Comparison of ENCODE assay signal across 8 mouse cellular contexts in the genomic region with DNA sequence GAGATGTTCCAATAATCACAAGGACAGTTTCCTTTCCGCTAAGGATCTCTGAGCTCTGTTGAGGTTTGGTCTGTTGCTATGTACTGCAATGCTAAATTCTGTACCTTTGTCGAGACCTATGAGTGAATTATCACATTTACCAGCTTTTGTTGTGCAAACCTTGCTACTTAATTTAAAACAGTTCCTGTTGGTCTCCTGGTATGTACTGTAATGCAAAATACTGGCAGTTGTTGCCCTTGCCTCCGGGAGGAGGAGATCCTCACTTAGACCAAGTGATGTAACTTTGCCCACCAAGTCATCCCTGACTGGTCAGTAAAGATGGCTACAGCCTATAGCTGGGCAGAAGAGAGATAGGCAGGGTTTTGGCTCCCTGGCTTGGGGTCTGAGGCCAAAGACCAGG. TPM values are rescaled to one million over a fixed set of nuclear protein-coding genes. Genes with fewer than 3 reads are reported as not detected.
DNase-seq lines count a peak whose midpoint lies in the region; ATAC-seq and TF ChIP-seq lines count a peak whose summit lies in the region.

A gene (plus strand): TSS at position 337 of the 400 bp plus-strand sequence.

- no peak for DNase-seq in lung, adult 2 months
- DNase-seq in lung, adult 18-20 months: no peak
- no peak for DNase-seq in heart, embryonic 10.5 days (ENCODE audit: low spot score)
- DNase-seq in layer of hippocampus, postnatal 36 days: no peak
- DNase-seq in embryo, embryonic 10.5 days (ENCODE audit: low spot score): no peak
- no peak for DNase-seq in embryo, embryonic 9.5 days (ENCODE audit: extremely low spot score)

- ATAC-seq in midbrain, embryonic 16.5 days: no peak

- no peak for TF ChIP-seq CTCF in lung, adult 2 months (IDR thresholded peaks at IDR 0.05; ENCODE audit: insufficient read depth, low read length)

- no peaks in the 10 kb centered on the region for H3K9me3 ChIP-seq in heart, embryonic 10.5 days
- H3K9me3 ChIP-seq in midbrain, embryonic 16.5 days (replicated peaks; ENCODE audit: control insufficient read depth, low read length, poor library complexity, severe bottlenecking): no peaks in the 10 kb centered on the region

- H3K36me3 ChIP-seq in heart, embryonic 10.5 days: 0 out of 2 replicates have a peak, but pooled peaks cover under 1% of the 10 kb centered on the region
- no peaks in the 10 kb centered on the region for H3K36me3 ChIP-seq in midbrain, embryonic 16.5 days (ENCODE audit: control insufficient read depth, insufficient read depth, low read length)

- no peak within 1 kb of the TSS for H3K4me2 ChIP-seq in midbrain, embryonic 16.5 days (ENCODE audit: low read length)

- no peaks in the 10 kb centered on the region for H3K27me3 ChIP-seq in heart, embryonic 10.5 days (ENCODE audit: insufficient read depth, poor library complexity, severe bottlenecking)
- H3K27me3 ChIP-seq in midbrain, embryonic 16.5 days (ENCODE audit: control insufficient read depth, insufficient read depth, low read depth, low read length): no peaks in the 10 kb centered on the region

- no peak within 1 kb of the TSS for H3K4me3 ChIP-seq in lung, adult 2 months (replicated peaks; ENCODE audit: extremely low read depth, low read depth, low read length)
- no peak within 1 kb of the TSS for H3K4me3 ChIP-seq in brown adipose tissue, adult 24 weeks (ENCODE audit: insufficient read depth, low read depth, low read length)
- H3K4me3 ChIP-seq in heart, embryonic 10.5 days: no peak within 1 kb of the TSS
- H3K4me3 ChIP-seq in midbrain, embryonic 16.5 days (ENCODE audit: low read depth, low read length): no peak within 1 kb of the TSS

- no peak for TF ChIP-seq POLR2A in lung, adult 2 months (IDR thresholded peaks at IDR 0.05; ENCODE audit: borderline replicate concordance, extremely low read depth, low read depth, low read length)

- H3K4me1 ChIP-seq in lung, adult 2 months (ENCODE audit: control insufficient read depth, insufficient read depth, low read length): peaks cover 4% of the 10 kb centered on the region; the same call in 1 of the 2 replicates
- H3K4me1 ChIP-seq in brown adipose tissue, adult 24 weeks (ENCODE audit: control insufficient read depth, insufficient read depth, insufficient read length, low read length): no peaks in the 10 kb centered on the region
- H3K4me1 ChIP-seq in heart, embryonic 10.5 days: peaks cover 12% of the 10 kb centered on the region
- H3K4me1 ChIP-seq in midbrain, embryonic 16.5 days (ENCODE audit: control insufficient read depth, insufficient read depth, low read length): peaks cover 6% of the 10 kb centered on the region

- H3K9ac ChIP-seq in midbrain, embryonic 16.5 days (ENCODE audit: low read depth, low read length): no peak within 1 kb of the TSS

- H3K27ac ChIP-seq in brown adipose tissue, adult 24 weeks (replicated peaks; ENCODE audit: low read depth, low read length): no peak within 1 kb of the TSS
- no peak within 1 kb of the TSS for H3K27ac ChIP-seq in heart, embryonic 10.5 days
- H3K27ac ChIP-seq in midbrain, embryonic 16.5 days (ENCODE audit: low read length): no peak within 1 kb of the TSS

- 87% methylated on average over 3 of the region's 3 CpGs for WGBS in lung, adult 2 months
- 79% methylated on average over 3 of the region's 3 CpGs for WGBS in heart, embryonic 10.5 days
- WGBS in midbrain, embryonic 16.5 days: 88% methylated on average over 3 of the region's 3 CpGs

RNA-seq across cellular contexts. Expression of the gene that starts here (rescaled TPM):
- polyA plus RNA-seq in lung, adult 2 months (2012; rRNA removed): 139 and 188 TPM in 2 replicates
- polyA plus RNA-seq in brown adipose tissue, adult 24 weeks (2012; ENCODE audit: insufficient read depth, insufficient read length, missing spikeins): 84.2 and 89.0 TPM in 2 replicates
- polyA plus RNA-seq in heart, embryonic 10.5 days (2016; fragmentation: Nextera tagmentation; extraction: Ambion mirVana): 184 and 207 TPM in 2 replicates
- total RNA-seq in layer of hippocampus, postnatal 36 days (2021): 10 to 100 TPM; 97.1 to 98.9 TPM
- polyA plus RNA-seq in midbrain, embryonic 16.5 days (2015; fragmentation: Nextera tagmentation; extraction: Ambion mirVana): 127 and 144 TPM in 2 replicates
